Mouse (Mus musculus) heart, embryonic 13.5 days (tissue): ENCODE measurements at regions not wholly inside any gene's neighbourhood (a gene's known extent, or its start where the extent isn't known, plus 50 kb on each side); places are given as distances from the start of the nearest gene placed in this dataset.
"Not testable (repeated sequence)": the region's sequence is repeated elsewhere in the genome, so short reads cannot be mapped to it uniquely, and the experiment has no call there.

ENCODE experiments used
- ATAC-seq: fragments of 200-750 bp; cut with Nextera tagmentation; 2 replicates; pipeline ENCODE4 v1.8.0; 2017; ENCODE audit warnings: moderate TSS enrichment; ENCODE audit not compliant: insufficient number of reproducible peaks, low FRiP score, low TSS enrichment; ENCODE audit errors: extremely low read depth
- H3K27ac ChIP-seq: fragments of 300-500 bp; sonication (generic); replicated peaks from 2 replicates; pipeline ENCODE4 v1.5.1; 2015; ENCODE audit warnings: moderate library complexity, mild to moderate bottlenecking, inconsistent platforms
- H3K27me3 ChIP-seq: fragments of 300-500 bp; sonication (generic); replicated peaks from 2 replicates; pipeline ENCODE4 v1.6.1; 2015; ENCODE audit warnings: mild to moderate bottlenecking, inconsistent platforms
- H3K36me3 ChIP-seq: fragments of 300-500 bp; sonication (generic); 2 replicates; pipeline ENCODE4 v1.6.1; 2015; ENCODE audit warnings: mild to moderate bottlenecking, inconsistent platforms
- H3K4me1 ChIP-seq: fragments of 300-500 bp; sonication (generic); 2 replicates; pipeline ENCODE4 v1.6.1; 2015; ENCODE audit warnings: inconsistent platforms
- H3K4me2 ChIP-seq: fragments of 300-500 bp; sonication (generic); 2 replicates; pipeline ENCODE4 v1.6.1; 2015; ENCODE audit warnings: inconsistent platforms, mild to moderate bottlenecking, moderate library complexity
- H3K4me3 ChIP-seq: fragments of 300-500 bp; sonication (generic); 2 replicates; pipeline ENCODE4 v1.5.1; 2015; ENCODE audit warnings: moderate library complexity, mild to moderate bottlenecking, inconsistent platforms
- H3K9ac ChIP-seq: fragments of 300-500 bp; sonication (generic); 2 replicates; pipeline ENCODE4 v1.6.1; 2015; ENCODE audit warnings: inconsistent platforms, mild to moderate bottlenecking, moderate library complexity
- H3K9me3 ChIP-seq: fragments of 300-500 bp; sonication (generic); 2 replicates; pipeline ENCODE4 v1.6.1; 2016; ENCODE audit warnings: inconsistent platforms
- WGBS: fragments of 180-500 bp; shearing (Covaris S2); methylation state at CpG from one replicate; pipeline ENCODE4 v1.1.7; 2015; ENCODE audit warnings: mixed read lengths; 5-methylcytosine and 5-hydroxymethylcytosine counted together

DNA sequence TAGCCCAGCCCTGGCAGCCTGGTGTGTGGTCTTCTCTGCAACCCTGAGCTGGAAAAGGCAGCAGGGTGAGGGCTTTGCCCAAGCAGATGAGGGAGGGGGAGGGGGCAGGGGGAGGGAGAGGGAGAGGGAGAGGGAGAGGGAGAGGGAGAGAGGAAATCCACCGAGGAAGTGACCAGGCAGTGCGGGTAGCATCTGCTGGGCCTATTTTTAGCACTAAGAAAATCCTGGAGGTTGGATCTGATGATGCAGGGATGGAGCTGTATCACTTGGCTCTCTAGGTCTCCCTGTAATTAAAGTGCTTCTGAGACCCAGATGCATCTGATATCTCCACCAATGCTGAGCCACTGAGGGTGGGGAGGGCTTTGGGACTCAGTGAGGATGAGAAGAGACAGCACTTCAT, 61.2 kb upstream of the Atxn1 start:
- WGBS: 5% methylated on average over 2 of the region's 2 CpGs
- no peak for ATAC-seq
- no peak overlapping the region for H3K27ac ChIP-seq

GRCm38 (mm10) chr13:46023630-46024041, 58.8 kb upstream of the Atxn1 start:
- no peaks in the 10 kb centered on the region for H3K36me3 ChIP-seq
- H3K4me3 ChIP-seq: no peak overlapping the region
- no peaks in the 10 kb centered on the region for H3K27me3 ChIP-seq
- WGBS: 82% methylated on average over 5 of the region's 5 CpGs
- no peak overlapping the region for H3K27ac ChIP-seq
- H3K4me2 ChIP-seq: no peak overlapping the region
- H3K9ac ChIP-seq: no peak overlapping the region
- no peak for ATAC-seq
- peaks cover 24% of the 10 kb centered on the region for H3K4me1 ChIP-seq
- H3K9me3 ChIP-seq: no peaks in the 10 kb centered on the region

More for the DNA sequence above, 61.2 kb upstream of the Atxn1 start:
- Histone ChIP-seq H3K27me3 (no peaks in the 10 kb centered on the region), H3K9ac (no peak overlapping the region), H3K36me3 (no peaks in the 10 kb centered on the region), H3K4me3 (no peak overlapping the region), H3K4me2 (no peak overlapping the region), H3K9me3 (no peaks in the 10 kb centered on the region), H3K4me1 (peaks cover 12% of the 10 kb centered on the region)

- H3K9me3 ChIP-seq: no peaks in the 10 kb centered on the region
- H3K4me3 ChIP-seq: no peak overlapping the region
- no peaks in the 10 kb centered on the region for H3K36me3 ChIP-seq
- no peaks in the 10 kb centered on the region for H3K27me3 ChIP-seq
- H3K9ac ChIP-seq: no peak overlapping the region
- no peak for ATAC-seq
- no peak overlapping the region for H3K27ac ChIP-seq
- H3K4me2 ChIP-seq: no peak overlapping the region
- peaks cover 24% of the 10 kb centered on the region for H3K4me1 ChIP-seq
- WGBS: 30% methylated on average over 5 of the region's 5 CpGs
Measured at GRCm38 (mm10) chr13:46023187-46023586, 58.4 kb upstream of the Atxn1 start.

DNA sequence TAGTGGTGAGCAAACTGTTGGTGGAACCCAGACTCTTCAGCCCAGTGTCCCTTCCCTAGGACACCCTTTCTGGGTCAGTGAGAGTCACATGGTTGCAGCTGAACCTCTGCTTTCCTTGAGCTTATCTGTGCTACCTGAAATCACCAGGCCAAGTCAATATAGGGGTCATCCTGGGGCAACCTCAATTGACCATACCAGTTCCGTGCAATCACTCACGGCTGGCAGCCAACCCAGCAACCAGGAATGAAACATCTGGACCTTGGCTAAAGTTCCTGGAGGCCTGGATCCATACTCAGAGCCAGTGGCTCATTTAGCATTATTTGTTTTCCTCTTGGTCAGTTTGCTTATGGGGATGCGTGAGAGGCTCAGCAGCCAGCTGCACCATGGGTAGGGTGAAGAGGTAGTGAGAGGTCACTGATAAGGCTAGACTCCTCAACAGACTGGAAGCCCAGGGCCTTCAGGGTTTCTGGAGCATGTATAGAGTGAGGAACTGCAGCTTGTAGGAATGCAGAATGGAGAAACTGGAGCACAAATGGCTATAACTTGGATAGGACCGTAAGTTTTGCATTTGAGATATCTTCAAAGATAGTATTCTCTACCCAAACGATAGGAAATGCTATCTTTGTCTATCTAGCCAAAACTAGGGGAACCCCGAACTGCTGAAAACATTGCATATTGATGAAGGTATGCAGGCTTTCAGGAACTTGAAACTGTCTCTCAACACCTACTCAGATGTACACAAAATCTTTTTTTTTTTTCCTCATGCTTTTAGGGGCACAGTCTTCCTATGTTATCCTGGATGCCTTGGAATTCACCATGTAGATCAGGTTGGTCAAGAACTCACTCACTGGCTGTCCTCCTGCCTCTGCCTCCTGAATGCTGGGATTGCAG, 56.4 kb upstream of the Atxn1 start:
- H3K27ac ChIP-seq: no peak overlapping the region
- 69% methylated on average over 6 of the region's 6 CpGs for WGBS
- no peaks in the 10 kb centered on the region for H3K36me3 ChIP-seq
- no peaks in the 10 kb centered on the region for H3K27me3 ChIP-seq
- H3K9ac ChIP-seq: no peak overlapping the region
- ATAC-seq: no peak
- no peak overlapping the region for H3K4me2 ChIP-seq
- H3K4me1 ChIP-seq: peaks cover 24% of the 10 kb centered on the region
- H3K4me3 ChIP-seq: no peak overlapping the region
- no peaks in the 10 kb centered on the region for H3K9me3 ChIP-seq

DNA sequence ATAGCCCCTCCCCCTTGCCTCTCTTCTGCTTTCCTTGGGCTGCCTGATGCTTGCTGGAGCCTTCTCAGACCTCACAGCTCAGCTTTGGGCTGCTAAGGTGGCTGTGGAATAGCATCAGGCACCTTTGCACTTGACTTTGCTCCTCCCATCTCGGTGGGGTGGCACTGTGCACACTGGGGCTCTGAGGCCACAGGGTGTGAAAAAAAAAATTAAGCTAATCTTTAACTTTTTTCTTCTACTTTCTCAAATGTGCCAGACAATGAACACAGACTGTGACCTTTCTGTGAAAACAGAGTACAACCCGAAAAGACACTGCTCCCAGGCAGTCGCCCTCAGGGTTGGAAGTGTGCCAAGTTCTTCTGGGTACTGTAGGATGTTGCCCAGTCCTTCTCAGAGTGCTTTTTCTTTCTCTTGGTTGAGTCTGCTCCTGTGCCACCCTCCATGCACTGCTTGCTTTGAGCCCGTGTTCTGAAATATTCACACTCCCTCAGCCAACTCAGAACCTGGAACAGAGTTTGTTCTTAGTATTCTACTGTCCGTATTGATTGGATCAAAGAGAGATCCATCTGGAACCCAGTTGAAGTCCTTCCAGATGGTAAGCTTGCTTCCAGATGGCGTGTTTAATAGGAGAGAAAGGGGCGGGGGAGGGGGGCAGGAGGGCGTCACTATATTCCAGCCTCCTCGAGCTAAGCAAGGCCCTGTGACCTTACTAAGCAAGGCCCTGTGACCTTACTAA, 54.8 kb upstream of the Atxn1 start:
- Histone ChIP-seq H3K9ac (no peak overlapping the region), H3K4me1 (peaks cover 22% of the 10 kb centered on the region), H3K36me3 (no peaks in the 10 kb centered on the region), H3K27ac (no peak overlapping the region), H3K4me2 (no peak overlapping the region), H3K9me3 (no peaks in the 10 kb centered on the region), H3K4me3 (no peak overlapping the region), H3K27me3 (no peaks in the 10 kb centered on the region)
- WGBS: 53% methylated on average over 9 of the region's 9 CpGs
- ATAC-seq: no peak

DNA sequence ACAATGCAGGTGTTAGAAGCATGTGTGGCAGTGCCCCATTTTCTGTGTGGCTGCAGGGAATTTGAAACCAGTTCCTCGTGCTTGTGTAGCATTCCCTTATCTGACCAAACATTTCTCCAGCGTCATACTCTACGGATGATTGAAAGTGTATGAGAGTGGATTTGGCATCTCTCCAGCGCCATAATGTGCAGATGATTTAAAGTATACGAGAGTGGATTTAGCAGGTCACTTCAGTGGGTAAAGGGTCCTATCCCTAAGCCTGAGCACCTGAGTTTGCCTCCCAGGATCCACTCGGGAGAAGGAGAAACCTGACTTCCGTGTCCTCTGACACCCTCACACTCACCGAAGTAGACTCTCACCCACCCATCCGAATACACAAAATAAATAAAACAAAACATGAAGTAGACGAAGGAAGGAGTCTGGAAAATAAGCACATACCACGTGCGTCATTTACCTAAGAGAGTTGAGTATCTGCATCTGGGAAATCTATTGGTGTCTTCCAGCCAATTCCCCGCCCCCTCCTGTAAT, 54.2 kb upstream of the Atxn1 start:
- 60% methylated on average over 13 of the region's 13 CpGs for WGBS
- Histone ChIP-seq H3K27me3 (no peaks in the 10 kb centered on the region), H3K9ac (no peak overlapping the region), H3K4me2 (no peak overlapping the region), H3K9me3 (no peaks in the 10 kb centered on the region), H3K4me1 (peaks cover 22% of the 10 kb centered on the region), H3K36me3 (no peaks in the 10 kb centered on the region), H3K4me3 (no peak overlapping the region), H3K27ac (no peak overlapping the region)
- no peak for ATAC-seq

GRCm38 (mm10) chr13:46017742-46018141, 52.9 kb upstream of the Atxn1 start:
- H3K4me1 ChIP-seq: peaks cover 12% of the 10 kb centered on the region
- WGBS: 76% methylated on average over 5 of the region's 5 CpGs
- no peaks in the 10 kb centered on the region for H3K36me3 ChIP-seq
- no peak overlapping the region for H3K9ac ChIP-seq
- no peak overlapping the region for H3K27ac ChIP-seq
- ATAC-seq: no peak
- H3K27me3 ChIP-seq: no peaks in the 10 kb centered on the region
- H3K4me2 ChIP-seq: no peak overlapping the region
- no peaks in the 10 kb centered on the region for H3K9me3 ChIP-seq
- H3K4me3 ChIP-seq: no peak overlapping the region

GRCm38 (mm10) chr13:46017011-46017410, 52.2 kb upstream of the Atxn1 start:
- not testable (repeated sequence) for H3K4me2 ChIP-seq, H3K9ac ChIP-seq, H3K36me3 ChIP-seq, H3K27me3 ChIP-seq, H3K4me3 ChIP-seq, H3K9me3 ChIP-seq, ATAC-seq, H3K27ac ChIP-seq
- WGBS: 50% methylated on average over 2 of the region's 2 CpGs
- peaks cover 12% of the 10 kb centered on the region for H3K4me1 ChIP-seq

GRCm38 (mm10) chr13:46015231-46015630, 50.4 kb upstream of the Atxn1 start:
- H3K36me3 ChIP-seq: no peaks in the 10 kb centered on the region
- H3K9me3 ChIP-seq: no peaks in the 10 kb centered on the region
- peaks cover 8% of the 10 kb centered on the region; the same call in 1 of the 2 replicates for H3K27me3 ChIP-seq
- H3K4me1 ChIP-seq: peaks cover 12% of the 10 kb centered on the region
- no peak overlapping the region for H3K4me2 ChIP-seq
- no peak overlapping the region for H3K4me3 ChIP-seq
- ATAC-seq: no peak
- H3K27ac ChIP-seq: no peak overlapping the region
- 82% methylated on average over 7 of the region's 7 CpGs for WGBS
- H3K9ac ChIP-seq: no peak overlapping the region

GRCm38 (mm10) chr13:46014637-46015036, 49.8 kb upstream of the Atxn1 start:
- Histone ChIP-seq H3K9me3 (no peaks in the 10 kb centered on the region), H3K9ac (no peak overlapping the region), H3K36me3 (no peaks in the 10 kb centered on the region), H3K27ac (no peak overlapping the region), H3K27me3 (peaks cover 13% of the 10 kb centered on the region; the same call in 1 of the 2 replicates), H3K4me2 (no peak overlapping the region), H3K4me1 (peaks cover 10% of the 10 kb centered on the region), H3K4me3 (no peak overlapping the region)
- 71% methylated on average over 2 of the region's 2 CpGs for WGBS
- ATAC-seq: no peak
